Mouse (Mus musculus) stomach, postnatal 0 days (tissue): ENCODE results near the gene Pdzk1ip1. TPM values are rescaled to one million over a fixed set of nuclear protein-coding genes. Genes with fewer than 3 reads are reported as not detected.

Experiments
- ATAC-seq: fragments of 200-750 bp; cut with Nextera tagmentation; 2 replicates; pipeline ENCODE4 v1.8.0; 2017; ENCODE audit not compliant: low FRiP score, low TSS enrichment
- DNase-seq: peaks from one replicate; pipeline ENCODE4 v3.0.0-alpha.2; 2016; ENCODE audit warnings: low spot score
- H3K27ac ChIP-seq: fragments of 300-500 bp; sonication (generic); replicated peaks from 2 replicates; pipeline ENCODE4 v1.5.1; 2014; ENCODE audit warnings: mild to moderate bottlenecking, control low read depth
- H3K27me3 ChIP-seq: fragments of 300-500 bp; sonication (generic); 2 replicates; pipeline ENCODE4 v1.6.1; 2014; ENCODE audit warnings: low read length; ENCODE audit not compliant: control insufficient read depth, insufficient read depth
- H3K36me3 ChIP-seq: fragments of 300-500 bp; sonication (generic); 2 replicates; pipeline ENCODE4 v1.6.1; 2014; ENCODE audit warnings: low read length, mixed read lengths; ENCODE audit not compliant: control insufficient read depth, insufficient read depth
- H3K4me1 ChIP-seq: fragments of 300-500 bp; sonication (generic); replicated peaks from 2 replicates; pipeline ENCODE4 v1.6.1; 2014; ENCODE audit warnings: antibody characterized with exemption; ENCODE audit not compliant: control insufficient read depth, insufficient read depth
- H3K4me2 ChIP-seq: fragments of 300-500 bp; sonication (generic); replicated peaks from 2 replicates; pipeline ENCODE4 v1.6.1; 2014; ENCODE audit warnings: low read depth, mild to moderate bottlenecking, control low read depth, moderate library complexity
- H3K4me3 ChIP-seq: fragments of 300-500 bp; sonication (generic); 2 replicates; pipeline ENCODE4 v1.5.1; 2014; ENCODE audit warnings: low read depth, low read length, control low read depth
- H3K9ac ChIP-seq: fragments of 300-500 bp; sonication (generic); 2 replicates; pipeline ENCODE4 v1.6.1; 2014; ENCODE audit warnings: mild to moderate bottlenecking, low read length, control low read depth, mixed read lengths
- H3K9me3 ChIP-seq: fragments of 300-500 bp; sonication (generic); 2 replicates; pipeline ENCODE4 v1.6.1; 2016; ENCODE audit warnings: low read length; ENCODE audit not compliant: control insufficient read depth
- CTCF ChIP-seq: IDR thresholded peaks from 2 replicates; pipeline ENCODE4 v1.5.1; 2016; ENCODE audit warnings: antibody characterized with exemption, low read depth, mild to moderate bottlenecking, moderate library complexity
- EP300 ChIP-seq: optimal IDR thresholded peaks from 2 replicates; pipeline ENCODE3; 2016; ENCODE audit warnings: antibody characterized with exemption
- WGBS: fragments of 180-500 bp; shearing (Covaris S2); extraction: QIAGEN DNeasy Blood & Tissue Kit; methylation state at CpG from one replicate; pipeline ENCODE4 v1.1.7; 2014; 5-methylcytosine and 5-hydroxymethylcytosine counted together
- polyA plus RNA-seq: library from polyadenylated mRNA; unstranded; fragments of >200 nt; fragmentation: Nextera tagmentation; extraction: Ambion mirVana; gene quantifications from 2 replicates; pipeline ENCODE4 v1.2.1, GENCODE M21; 2015

Gene Pdzk1ip1
- polyA plus RNA-seq, 1 experiment from 2014 or later: 255 TPM

GRCm38 (mm10) chr4:115062875-115063517, 25.5 kb upstream of the Pdzk1ip1 start:
- peak; percentile 36 for DNase-seq
- H3K4me2 ChIP-seq: peak overlapping the region; percentile 83
- no peaks in the 10 kb centered on the region for H3K36me3 ChIP-seq
- H3K4me1 ChIP-seq: no peaks in the 10 kb centered on the region; the same call in 1 of the 2 replicates
- peak; percentile 71 for ATAC-seq
- peak overlapping the region; percentile 43 for H3K4me3 ChIP-seq
- TF ChIP-seq CTCF (no peak), EP300 (no peak)
- WGBS: under 1% methylated on average over 44 of the region's 58 CpGs
- no peak overlapping the region for H3K27ac ChIP-seq
- peaks cover 27% of the 10 kb centered on the region for H3K27me3 ChIP-seq
- H3K9ac ChIP-seq: peak overlapping the region; percentile 27; the same call in 1 of the 2 replicates
- H3K9me3 ChIP-seq: no peaks in the 10 kb centered on the region

DNA sequence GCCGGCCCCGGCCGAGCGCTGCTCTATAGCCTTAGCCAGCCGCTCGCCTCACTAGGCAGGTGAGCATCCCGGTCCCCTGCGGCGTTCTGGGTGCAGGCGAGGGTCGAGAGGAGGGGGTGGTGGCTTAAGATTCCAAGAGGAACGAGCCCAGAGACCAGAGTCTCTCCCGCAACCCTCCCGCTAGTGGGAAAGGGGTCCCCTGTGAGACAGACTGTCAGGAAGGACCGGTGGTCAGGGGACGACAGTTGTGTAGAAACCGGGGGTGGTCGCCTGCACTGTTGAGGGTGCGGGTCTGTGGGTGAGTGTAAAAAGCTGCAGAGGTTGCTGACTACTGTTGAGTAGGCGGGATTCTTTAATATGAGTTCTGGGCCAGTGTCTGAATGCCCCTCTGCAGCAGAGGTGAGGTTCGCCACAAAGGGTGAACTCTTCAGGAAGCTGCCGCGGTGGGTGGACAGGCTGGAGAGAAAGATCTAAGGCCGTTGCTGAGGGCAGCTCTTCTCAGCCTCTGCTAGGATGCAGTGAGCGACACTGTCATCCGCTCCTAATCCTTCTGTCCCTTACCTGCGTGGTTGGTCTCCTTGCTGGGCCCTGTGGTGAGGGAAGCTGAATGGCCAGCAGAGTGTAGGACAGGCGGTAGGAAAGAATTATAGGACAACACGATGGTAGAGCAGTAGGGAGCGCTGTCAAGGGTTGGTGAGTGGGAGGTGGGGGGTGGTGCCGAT, 24.8 kb upstream of the Pdzk1ip1 start:
- TF ChIP-seq CTCF (no peak), EP300 (no peak)
- Histone ChIP-seq H3K9me3 (no peaks in the 10 kb centered on the region), H3K36me3 (no peaks in the 10 kb centered on the region), H3K4me1 (no peaks in the 10 kb centered on the region; the same call in 1 of the 2 replicates), H3K27me3 (peaks cover 26% of the 10 kb centered on the region), H3K4me2 (peak overlapping the region; percentile 83), H3K4me3 (peak overlapping the region; percentile 43), H3K9ac (0 out of 2 replicates have a peak overlapping the region, but pooled peaks have one; percentile 23), H3K27ac (no peak overlapping the region)
- ATAC-seq: no peak; the same call in 1 of the 2 replicates
- 4% methylated on average over 31 of the region's 31 CpGs for WGBS
- no peak for DNase-seq

- no peak for TF ChIP-seq EP300
- no peak for TF ChIP-seq CTCF
- DNase-seq: no peak
- WGBS: 20% methylated on average over 1 of the region's 1 CpGs
- Histone ChIP-seq H3K27ac (no peak overlapping the region), H3K36me3 (no peaks in the 10 kb centered on the region), H3K9me3 (no peaks in the 10 kb centered on the region), H3K4me2 (no peak overlapping the region), H3K4me3 (no peak overlapping the region), H3K9ac (no peak overlapping the region), H3K4me1 (no peaks in the 10 kb centered on the region), H3K27me3 (peaks cover under 1% of the 10 kb centered on the region; the same call in 1 of the 2 replicates)
- no peak for ATAC-seq
Measured at GRCm38 (mm10) chr4:115071668-115072067, 16.8 kb upstream of the Pdzk1ip1 start.

DNA sequence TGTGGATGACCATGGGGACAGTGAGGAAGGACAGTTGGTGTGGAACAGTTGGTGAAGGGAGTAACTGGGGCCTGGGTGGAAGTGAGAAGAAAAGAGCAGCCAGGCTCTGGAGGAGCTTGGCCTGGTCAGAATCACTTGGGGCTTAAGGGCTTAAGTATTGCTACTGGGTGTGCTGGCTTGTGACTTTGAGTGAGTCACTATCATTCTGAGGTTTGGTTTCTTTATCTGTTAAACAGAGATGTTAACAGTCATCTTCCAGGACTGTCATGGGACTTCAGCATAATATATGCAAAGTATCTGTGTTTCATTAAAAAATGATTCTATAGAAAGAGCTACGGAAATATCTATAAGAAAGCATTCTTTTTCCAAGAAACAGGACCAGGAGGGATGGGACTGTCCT, 13.7 kb upstream of the Pdzk1ip1 start:
- DNase-seq: no peak
- WGBS: 90% methylated on average over 1 of the region's 1 CpGs
- H3K36me3 ChIP-seq: no peaks in the 10 kb centered on the region
- H3K27me3 ChIP-seq: no peaks in the 10 kb centered on the region
- no peaks in the 10 kb centered on the region for H3K4me1 ChIP-seq
- TF ChIP-seq CTCF (no peak), EP300 (no peak)
- no peak overlapping the region for H3K9ac ChIP-seq
- no peak overlapping the region for H3K27ac ChIP-seq
- no peak overlapping the region for H3K4me2 ChIP-seq
- H3K9me3 ChIP-seq: no peaks in the 10 kb centered on the region
- no peak for ATAC-seq
- no peak overlapping the region for H3K4me3 ChIP-seq

DNA sequence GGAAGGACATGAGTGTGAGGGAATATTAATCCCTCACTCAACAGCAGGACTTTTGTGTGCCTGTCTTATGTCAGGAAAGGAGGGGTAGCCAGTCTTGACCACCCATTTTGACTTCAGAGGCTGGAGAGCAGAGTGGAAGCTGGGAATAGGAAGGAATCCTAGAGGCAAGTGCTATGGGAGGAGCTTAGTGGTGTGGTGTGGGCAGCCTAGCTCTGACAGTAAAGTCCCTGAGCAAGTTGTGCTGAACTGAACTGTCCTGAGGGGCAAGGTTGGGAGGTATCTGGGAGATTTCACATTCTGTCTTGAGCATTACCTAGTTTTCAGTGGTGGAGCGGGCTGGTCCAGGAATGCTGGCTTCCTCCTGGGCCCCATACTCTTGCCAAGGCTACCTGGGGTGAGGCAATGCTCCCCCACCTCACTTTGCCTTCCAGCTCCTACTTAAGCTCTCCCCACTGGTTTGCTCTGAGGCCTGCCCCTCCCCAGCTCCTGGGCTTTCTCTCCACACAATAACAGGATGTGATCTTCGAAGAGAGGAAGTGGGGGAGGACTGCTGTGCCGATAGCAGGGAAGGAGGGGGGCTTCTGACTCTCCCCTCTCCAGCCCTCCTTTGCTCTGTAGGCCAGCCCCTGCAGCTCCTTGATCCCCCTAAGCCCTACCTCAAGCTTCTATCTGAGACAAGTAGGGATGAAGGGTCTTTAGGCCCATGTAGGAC, 13.1 kb upstream of the Pdzk1ip1 start:
- H3K36me3 ChIP-seq: no peaks in the 10 kb centered on the region
- H3K4me2 ChIP-seq: no peak overlapping the region
- no peak for ATAC-seq
- 43% methylated on average over 3 of the region's 3 CpGs for WGBS
- H3K27ac ChIP-seq: 0 out of 2 replicates have a peak overlapping the region, but pooled peaks have one; percentile 24
- no peak overlapping the region for H3K4me3 ChIP-seq
- TF ChIP-seq EP300 (no peak), CTCF (no peak)
- no peak for DNase-seq
- no peak overlapping the region for H3K9ac ChIP-seq
- H3K4me1 ChIP-seq: no peaks in the 10 kb centered on the region
- H3K27me3 ChIP-seq: no peaks in the 10 kb centered on the region
- no peaks in the 10 kb centered on the region for H3K9me3 ChIP-seq
